Mouse (Mus musculus): Measurements from ENCODE around the gene Bmp10. TPM values are rescaled to one million over a fixed set of nuclear protein-coding genes. Genes with fewer than 3 reads are reported as not detected.

The Bmp10 gene
- total RNA-seq (2021) = 10 to 100 TPM; 51.0 to 60.1 TPM
- 53.8 and 106 TPM in 2 replicates for polyA plus RNA-seq (2012; rRNA removed)
- long read RNA-seq, full-length matches to known transcripts = 2 of 4 reads
- long read RNA-seq, partial matches to known transcripts = 0 of 4 reads
- long read RNA-seq, other reads (novel, unspliced or antisense) = 2 of 4 reads

DNA sequence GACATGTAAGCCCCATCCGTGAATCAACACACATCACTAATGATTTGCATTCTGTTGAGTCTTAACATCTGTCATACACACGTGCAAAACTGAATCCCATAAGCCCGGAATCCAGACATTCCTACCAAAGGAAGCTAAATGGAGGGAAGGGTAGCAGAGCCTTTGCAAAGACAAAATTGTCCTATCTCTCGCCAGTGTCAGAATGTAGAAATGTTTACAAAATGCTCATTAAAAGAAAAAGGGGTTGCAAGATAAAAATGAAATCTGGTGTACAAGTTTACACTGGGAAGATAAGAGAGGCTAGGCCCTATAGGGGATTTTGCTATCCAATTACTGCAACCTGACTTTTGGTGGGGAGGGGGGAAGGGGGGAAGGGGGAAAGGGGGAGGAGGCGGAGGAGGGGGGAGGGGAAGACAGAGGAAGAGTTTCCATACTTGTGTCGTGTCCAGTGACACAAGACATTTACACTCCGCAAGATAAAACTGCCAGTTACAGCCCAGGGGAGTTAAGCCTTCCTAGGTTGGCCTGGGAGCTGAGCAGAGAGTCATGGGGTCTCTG lies at the start of gene Bmp10:
Gene Bmp10 (plus strand): TSS at position 508 of the 558 bp plus-strand sequence.
- DNase-seq = no peak
- 54% methylated on average over 7 of the region's 7 CpGs for WGBS
- no peaks in the 10 kb centered on the region; the same call in 1 of the 2 replicates for H3K27me3 ChIP-seq (ENCODE audit: control insufficient read depth, insufficient read depth, low read length)
- intact Hi-C loops (cut with DNase I) = no loop called here
- no peak within 1 kb of the TSS for H3K27ac ChIP-seq
- no peaks in the 10 kb centered on the region for H3K79me2 ChIP-seq (replicated peaks; ENCODE audit: control insufficient read depth, insufficient read depth, low read length)
- H3K4me1 ChIP-seq (ENCODE audit: control insufficient read depth, insufficient read depth, low read length) = peaks cover 1% of the 10 kb centered on the region
- no peak within 1 kb of the TSS for H3K9ac ChIP-seq (ENCODE audit: low read depth, low read length)
- no peak for TF ChIP-seq CTCF (IDR thresholded peaks at IDR 0.05)
- no peak for TF ChIP-seq EP300 (IDR thresholded peaks at IDR 0.05; ENCODE audit: insufficient read depth, low read depth, low read length)
- no peak for TF ChIP-seq POLR2A (IDR thresholded peaks at IDR 0.05; ENCODE audit: insufficient read depth, low read depth, low read length)
- no peaks in the 10 kb centered on the region for H3K36me3 ChIP-seq (ENCODE audit: control insufficient read depth, insufficient read depth, low read length)
- no peak within 1 kb of the TSS for H3K4me3 ChIP-seq

DNA sequence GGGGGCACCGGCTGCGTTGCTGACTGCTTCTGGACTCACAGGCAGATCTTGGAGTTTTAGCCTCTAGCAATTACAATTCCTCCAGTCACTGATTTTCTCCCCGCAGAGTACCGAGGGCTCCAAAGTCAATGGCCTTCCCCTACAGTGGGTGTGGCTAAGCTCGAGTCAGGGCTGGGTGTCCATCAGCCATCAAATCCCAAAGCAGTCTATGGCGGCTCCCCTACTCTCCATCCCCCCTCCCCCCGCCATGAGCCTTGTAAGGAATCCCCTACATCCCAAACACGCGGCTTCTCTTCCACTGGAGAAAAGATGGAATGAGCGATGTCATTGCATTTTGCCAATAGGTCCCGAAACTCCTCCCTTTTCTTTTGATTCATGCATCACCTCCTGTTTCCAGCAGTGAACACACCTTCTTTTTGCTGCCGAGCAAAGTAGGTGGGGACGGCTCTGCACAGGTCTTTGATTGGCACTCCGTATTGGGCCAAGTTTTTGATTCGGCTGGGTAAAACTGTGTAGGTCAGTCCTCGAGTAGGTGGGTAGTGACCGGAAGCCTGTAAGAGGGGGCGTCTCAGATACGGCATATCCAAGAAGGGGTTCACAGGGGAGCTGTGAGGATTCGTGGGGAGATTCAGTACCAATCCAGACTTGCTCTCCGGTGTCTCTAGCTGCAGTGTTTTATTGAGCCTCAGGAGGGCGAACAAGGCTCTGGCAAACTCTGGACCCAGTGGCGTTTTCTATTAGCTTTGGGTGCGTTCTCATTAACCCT lies 44.7 kb upstream of the Bmp10 start:
- intact Hi-C loops (cut with DNase I) = no loop called here
- no peak overlapping the region for H3K27ac ChIP-seq
- no peaks in the 10 kb centered on the region for H3K4me1 ChIP-seq (ENCODE audit: control insufficient read depth, insufficient read depth, low read length)
- H3K27me3 ChIP-seq (ENCODE audit: control insufficient read depth, insufficient read depth, low read length) = no peaks in the 10 kb centered on the region
- 12% methylated on average over 24 of the region's 24 CpGs for WGBS
- H3K36me3 ChIP-seq (ENCODE audit: control insufficient read depth, insufficient read depth, low read length) = no peaks in the 10 kb centered on the region
- TF ChIP-seq EP300 (IDR thresholded peaks at IDR 0.05; ENCODE audit: insufficient read depth, low read depth, low read length) = no peak
- peak; percentile 64 for TF ChIP-seq CTCF (IDR thresholded peaks at IDR 0.05)
- H3K79me2 ChIP-seq (replicated peaks; ENCODE audit: control insufficient read depth, insufficient read depth, low read length) = no peaks in the 10 kb centered on the region
- H3K9ac ChIP-seq (ENCODE audit: low read depth, low read length) = no peak overlapping the region
- H3K4me3 ChIP-seq = no peak overlapping the region
- no peak for DNase-seq

DNA sequence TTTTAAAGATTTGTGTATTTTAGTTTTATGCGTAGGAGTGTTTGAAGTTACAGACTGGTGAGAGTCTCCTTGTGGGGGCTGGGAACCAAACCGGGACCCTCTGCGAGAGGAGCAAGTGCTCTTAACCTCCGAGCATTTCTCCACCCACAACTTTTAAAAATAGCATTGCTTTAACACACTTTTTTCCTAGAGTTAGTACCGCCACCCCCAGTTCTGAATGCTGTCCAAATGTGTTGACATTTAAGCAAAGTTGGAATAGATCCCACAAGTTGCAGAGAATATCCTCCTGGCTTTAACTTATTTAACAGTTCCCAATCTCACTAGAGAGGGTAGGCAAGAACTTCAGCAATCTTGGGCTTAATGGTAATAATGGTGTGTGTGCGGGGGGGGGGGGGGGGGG lies 44.0 kb upstream of the Bmp10 start:
- Histone ChIP-seq H3K4me3 (no peak overlapping the region), H3K4me1 (ENCODE audit: control insufficient read depth, insufficient read depth, low read length) (no peaks in the 10 kb centered on the region), H3K36me3 (ENCODE audit: control insufficient read depth, insufficient read depth, low read length) (no peaks in the 10 kb centered on the region), H3K9ac (ENCODE audit: low read depth, low read length) (no peak overlapping the region), H3K79me2 (replicated peaks; ENCODE audit: control insufficient read depth, insufficient read depth, low read length) (no peaks in the 10 kb centered on the region), H3K27me3 (ENCODE audit: control insufficient read depth, insufficient read depth, low read length) (no peaks in the 10 kb centered on the region), H3K27ac (no peak overlapping the region)
- TF ChIP-seq EP300 (IDR thresholded peaks at IDR 0.05; ENCODE audit: insufficient read depth, low read depth, low read length) = no peak
- no peak for TF ChIP-seq POLR2A (IDR thresholded peaks at IDR 0.05; ENCODE audit: insufficient read depth, low read depth, low read length)
- no peak for TF ChIP-seq CTCF (IDR thresholded peaks at IDR 0.05)
- intact Hi-C loops (cut with DNase I) = no loop called here
- DNase-seq = no peak
- WGBS = 26% methylated on average over 6 of the region's 6 CpGs

DNA sequence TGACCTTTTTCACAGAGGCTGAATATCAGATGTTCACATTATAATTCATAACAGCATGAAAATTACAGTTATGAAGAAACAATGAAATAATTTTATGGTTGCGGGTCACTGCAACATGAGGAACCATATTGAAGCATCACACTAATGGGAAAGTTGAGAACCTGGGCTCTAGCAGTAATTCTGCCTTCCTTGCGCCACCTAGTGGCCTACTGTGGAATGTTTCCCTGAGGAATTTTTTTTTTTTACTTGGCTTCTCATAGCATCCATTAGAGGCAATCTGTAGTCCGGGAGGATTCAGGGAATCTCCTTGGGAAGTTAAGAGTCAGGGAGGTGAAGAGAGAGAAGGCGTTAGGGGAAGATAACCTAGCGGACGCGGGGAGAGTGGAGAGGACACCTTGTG lies 42.6 kb upstream of the Bmp10 start:
- Histone ChIP-seq H3K27me3 (ENCODE audit: control insufficient read depth, insufficient read depth, low read length) (no peaks in the 10 kb centered on the region), H3K4me3 (no peak overlapping the region), H3K4me1 (ENCODE audit: control insufficient read depth, insufficient read depth, low read length) (no peaks in the 10 kb centered on the region), H3K36me3 (ENCODE audit: control insufficient read depth, insufficient read depth, low read length) (no peaks in the 10 kb centered on the region), H3K27ac (no peak overlapping the region), H3K79me2 (replicated peaks; ENCODE audit: control insufficient read depth, insufficient read depth, low read length) (no peaks in the 10 kb centered on the region), H3K9ac (ENCODE audit: low read depth, low read length) (no peak overlapping the region)
- WGBS = 6% methylated on average over 7 of the region's 7 CpGs
- DNase-seq = peak; percentile 44 to 60
- TF ChIP-seq CTCF (IDR thresholded peaks at IDR 0.05) (peak; percentile 97), POLR2A (IDR thresholded peaks at IDR 0.05; ENCODE audit: insufficient read depth, low read depth, low read length) (no peak)
- intact Hi-C loops (cut with DNase I) = loop anchor here (1.0 kb wide), 1 partner anchor 285 kb away; no protein-coding TSS in a partner anchor

DNA sequence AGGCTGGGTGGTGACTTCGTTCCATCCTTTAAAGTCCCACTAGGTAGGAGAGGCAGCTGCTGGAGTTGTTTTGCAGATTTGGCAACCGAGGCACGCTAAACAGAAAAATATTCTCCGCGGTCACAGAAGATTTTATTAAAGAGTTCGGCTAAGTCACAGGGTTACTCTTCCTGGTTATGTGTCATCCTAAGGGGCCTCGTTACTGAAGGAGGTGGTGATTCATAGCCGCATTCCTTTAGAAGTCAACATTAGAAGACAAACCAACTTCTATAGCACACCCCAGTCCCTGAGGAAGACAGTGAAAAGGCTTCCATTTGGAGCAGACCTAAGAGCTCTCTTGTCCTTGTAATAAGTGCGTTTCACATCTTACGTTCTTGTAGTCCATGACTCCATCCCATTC lies 42.1 kb upstream of the Bmp10 start:
- Histone ChIP-seq H3K4me1 (ENCODE audit: control insufficient read depth, insufficient read depth, low read length) (no peaks in the 10 kb centered on the region), H3K36me3 (ENCODE audit: control insufficient read depth, insufficient read depth, low read length) (no peaks in the 10 kb centered on the region), H3K79me2 (replicated peaks; ENCODE audit: control insufficient read depth, insufficient read depth, low read length) (no peaks in the 10 kb centered on the region), H3K27me3 (ENCODE audit: control insufficient read depth, insufficient read depth, low read length) (no peaks in the 10 kb centered on the region), H3K27ac (no peak overlapping the region), H3K4me3 (no peak overlapping the region), H3K9ac (ENCODE audit: low read depth, low read length) (no peak overlapping the region)
- DNase-seq = no peak
- 74% methylated on average over 10 of the region's 10 CpGs for WGBS
- intact Hi-C loops (cut with DNase I) = loop anchor here (1.0 kb wide), 1 partner anchor 285 kb away; no protein-coding TSS in a partner anchor
- TF ChIP-seq POLR2A (IDR thresholded peaks at IDR 0.05; ENCODE audit: insufficient read depth, low read depth, low read length) (no peak), EP300 (IDR thresholded peaks at IDR 0.05; ENCODE audit: insufficient read depth, low read depth, low read length) (no peak), CTCF (IDR thresholded peaks at IDR 0.05) (no peak)

DNA sequence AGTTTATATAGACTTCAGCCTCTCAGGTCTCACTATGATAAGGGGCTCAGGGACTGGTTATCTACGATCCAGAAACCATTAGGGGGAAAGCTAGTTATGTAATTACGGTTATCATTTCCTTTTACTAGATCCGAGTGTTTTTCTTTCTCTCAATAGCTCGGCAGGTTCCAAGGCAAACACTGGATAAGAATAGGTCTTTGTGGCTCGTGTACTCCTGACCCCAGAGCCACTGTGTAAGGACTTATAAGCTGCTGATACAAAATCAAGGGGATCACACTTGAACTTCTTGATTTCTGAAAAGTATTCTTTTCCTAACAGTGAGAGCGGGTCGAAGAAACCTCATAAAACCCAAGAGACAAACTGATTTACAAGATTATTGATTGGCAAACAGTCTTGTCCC lies 39.9 kb upstream of the Bmp10 start, which contains the start of gene Gkn3:
Gene Gkn3 (minus strand): TSS at position 59 of the 400 bp plus-strand sequence.
- no peaks in the 10 kb centered on the region for H3K36me3 ChIP-seq (ENCODE audit: control insufficient read depth, insufficient read depth, low read length)
- DNase-seq = no peak
- no peak within 1 kb of the TSS for H3K27ac ChIP-seq
- H3K4me1 ChIP-seq (ENCODE audit: control insufficient read depth, insufficient read depth, low read length) = no peaks in the 10 kb centered on the region
- no peak within 1 kb of the TSS for H3K9ac ChIP-seq (ENCODE audit: low read depth, low read length)
- intact Hi-C loops (cut with DNase I) = no loop called here
- H3K79me2 ChIP-seq (replicated peaks; ENCODE audit: control insufficient read depth, insufficient read depth, low read length) = no peaks in the 10 kb centered on the region
- TF ChIP-seq EP300 (IDR thresholded peaks at IDR 0.05; ENCODE audit: insufficient read depth, low read depth, low read length) = no peak
- TF ChIP-seq CTCF (IDR thresholded peaks at IDR 0.05) = no peak
- no peak for TF ChIP-seq POLR2A (IDR thresholded peaks at IDR 0.05; ENCODE audit: insufficient read depth, low read depth, low read length)
- H3K27me3 ChIP-seq (ENCODE audit: control insufficient read depth, insufficient read depth, low read length) = no peaks in the 10 kb centered on the region
- H3K4me3 ChIP-seq = no peak within 1 kb of the TSS
- WGBS = 39% methylated on average over 7 of the region's 7 CpGs
